Mouse (Mus musculus) adrenal gland, adult 18-20 months (tissue): ENCODE measurements around the gene Cenpe. TPM values are rescaled to one million over a fixed set of nuclear protein-coding genes. Genes with fewer than 3 reads are reported as not detected.

Source experiments
- DNase-seq, 2 experiments: peaks; one replicate each; pipeline ENCODE4 v3.0.0; 2021 to 2022; ENCODE audit warnings: low spot score in 2 of 2
- total RNA-seq, 2 experiments: library from RNA; stranded (reverse); gene quantifications; 1 replicate in 1 of 2; 2 replicates in 1 of 2; pipeline ENCODE4 v1.2.3; 2021

The Cenpe gene
- total RNA-seq, 2 experiments from 2014 or later: 1.0 to 2.4 TPM

DNA sequence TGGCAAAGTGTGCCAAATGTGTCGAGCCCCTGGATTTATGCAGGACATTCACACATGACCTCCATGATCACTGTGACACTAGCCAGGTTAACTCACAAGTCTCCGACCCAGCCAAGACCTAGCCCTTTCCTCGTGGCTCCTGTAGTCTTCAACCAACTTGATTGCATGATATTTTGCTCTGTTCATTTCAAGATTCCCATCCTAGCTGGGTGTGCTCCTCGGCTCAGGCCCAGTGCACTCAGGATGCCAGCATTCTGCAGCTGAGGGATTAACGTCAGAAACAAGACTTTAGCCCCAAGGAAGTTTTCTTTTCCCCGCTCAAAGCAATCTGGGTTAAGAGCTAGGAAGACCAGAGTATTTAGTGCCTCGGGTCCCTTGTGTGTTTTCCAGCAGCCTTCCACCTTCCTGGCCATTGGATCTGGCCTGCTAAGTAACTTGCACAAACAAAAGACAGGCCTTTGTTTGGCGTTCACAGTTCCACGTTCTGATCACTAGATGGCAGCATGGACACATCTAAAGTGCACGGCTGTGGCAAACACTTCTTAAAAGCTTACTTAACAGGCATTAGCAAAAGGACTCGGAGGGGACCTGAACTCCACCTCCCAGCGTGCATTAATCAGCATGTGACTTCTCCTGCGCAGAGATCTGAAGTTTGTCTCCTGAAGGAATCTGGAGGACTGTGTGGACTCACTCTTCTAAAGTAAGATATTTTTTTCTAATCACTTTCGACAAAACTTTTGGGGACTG is 68.5 kb downstream of the Cenpe start, which contains the start of gene Bdh2:
TSS of gene Bdh2 (plus strand) at position 553 of the 747 bp plus-strand sequence.
- DNase-seq: peak; percentile 51 to 58

- no peak for DNase-seq
Observed at GRCm38 (mm10) chr3:135281701-135282100, 69.4 kb downstream of the Cenpe start.

GRCm38 (mm10) chr3:135285256-135285655 is 72.9 kb downstream of the Cenpe start:
- DNase-seq: no peak

GRCm38 (mm10) chr3:135285807-135286206 is 73.5 kb downstream of the Cenpe start:
- no peak for DNase-seq

DNA sequence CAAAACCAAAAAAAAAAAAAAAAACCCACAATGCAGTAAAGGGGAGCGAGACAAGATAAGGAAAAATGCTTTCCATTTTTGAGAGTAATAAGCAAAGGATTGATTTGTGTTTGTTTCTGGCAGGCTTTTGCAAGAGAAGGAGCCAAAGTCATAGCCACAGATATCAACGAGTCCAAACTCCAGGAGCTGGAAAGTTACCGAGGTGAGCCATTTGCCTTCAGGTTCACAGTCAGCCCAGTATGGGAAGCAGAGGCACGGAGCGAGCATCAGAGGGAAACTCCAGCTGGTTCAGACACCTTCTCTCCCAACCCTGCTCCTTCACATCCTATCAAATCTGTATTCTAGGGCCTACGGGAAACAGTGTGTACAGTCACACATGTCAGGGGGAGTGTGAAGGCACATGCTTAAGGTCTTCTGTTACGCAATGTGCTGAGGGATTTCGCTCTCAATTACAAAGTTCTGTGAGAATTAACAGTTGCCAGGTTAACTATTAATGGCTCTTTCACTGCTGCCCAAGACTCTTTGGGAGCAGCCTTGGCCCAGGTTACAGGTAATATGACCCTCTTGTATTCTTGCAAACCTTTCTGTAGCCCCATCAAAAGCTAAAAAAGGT is 75.9 kb downstream of the Cenpe start:
- DNase-seq: no peak

DNA sequence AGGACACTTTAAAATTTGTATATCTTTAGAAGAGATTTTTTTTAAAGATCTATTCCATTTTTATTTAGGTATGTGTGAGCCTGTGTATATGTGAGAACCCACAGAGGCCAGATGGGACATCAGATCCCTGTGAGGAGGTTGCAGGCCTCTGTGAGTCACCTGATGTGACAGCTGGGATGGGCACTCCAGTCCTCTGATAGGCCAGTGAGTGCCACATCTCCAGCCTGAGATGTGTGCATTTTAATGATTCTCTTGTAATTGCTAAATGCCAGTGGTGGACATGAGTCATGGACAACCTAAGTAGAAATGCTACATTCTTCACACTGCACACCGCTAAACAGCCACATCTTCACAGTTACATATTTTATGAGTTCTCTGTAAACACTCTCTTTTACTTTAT is 76.8 kb downstream of the Cenpe start:
- no peak for DNase-seq

- DNase-seq: peak; percentile 37 to 40
Observed at GRCm38 (mm10) chr3:135290249-135290894, 78.0 kb downstream of the Cenpe start.

DNA sequence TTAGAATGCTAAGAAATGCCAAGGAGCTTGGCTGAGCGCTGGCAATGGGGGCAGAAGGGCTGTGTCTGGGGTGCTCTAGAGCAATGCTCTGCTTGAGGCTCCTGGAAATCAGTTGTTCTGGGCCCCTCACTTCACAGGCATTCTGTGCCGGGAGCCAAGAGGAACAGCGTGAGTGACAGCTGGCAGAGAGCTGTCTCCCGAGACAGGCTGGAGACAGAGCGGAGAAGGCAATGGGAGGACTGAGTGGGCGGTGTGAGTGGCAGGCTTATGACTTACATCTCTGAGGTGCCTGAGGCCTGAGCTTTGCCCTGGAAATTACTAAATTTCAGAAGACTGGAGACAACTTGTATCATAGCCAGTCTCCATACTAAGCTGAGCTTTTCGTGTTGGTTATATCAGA is 81.4 kb downstream of the Cenpe start:
- DNase-seq: no peak

- DNase-seq: no peak
Observed at GRCm38 (mm10) chr3:135295559-135295958, 83.2 kb downstream of the Cenpe start.

GRCm38 (mm10) chr3:135298560-135298959 is 86.2 kb downstream of the Cenpe start:
- peak; percentile 34 to 58 for DNase-seq

- no peak for DNase-seq
Observed at GRCm38 (mm10) chr3:135300081-135300480, 87.7 kb downstream of the Cenpe start.

DNA sequence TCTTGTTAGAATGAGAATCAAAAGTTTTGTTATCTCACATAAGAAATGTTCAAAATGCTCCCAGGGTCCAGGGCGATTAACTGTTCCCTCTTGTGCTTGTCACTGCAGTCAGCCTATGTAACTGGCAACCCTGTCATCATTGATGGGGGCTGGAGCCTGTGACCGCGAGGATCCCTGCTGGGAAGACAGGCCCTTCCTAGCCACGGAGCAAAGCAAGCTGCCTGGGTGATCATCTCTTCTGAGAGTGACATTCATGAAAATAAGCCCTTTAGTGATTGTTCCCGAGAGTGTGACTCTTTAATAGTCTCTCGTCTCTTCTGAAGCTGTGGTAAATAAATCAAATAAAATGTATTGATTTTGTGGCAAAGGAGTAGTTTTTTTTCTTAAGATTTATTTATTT is 91.7 kb downstream of the Cenpe start:
- DNase-seq: no peak

DNA sequence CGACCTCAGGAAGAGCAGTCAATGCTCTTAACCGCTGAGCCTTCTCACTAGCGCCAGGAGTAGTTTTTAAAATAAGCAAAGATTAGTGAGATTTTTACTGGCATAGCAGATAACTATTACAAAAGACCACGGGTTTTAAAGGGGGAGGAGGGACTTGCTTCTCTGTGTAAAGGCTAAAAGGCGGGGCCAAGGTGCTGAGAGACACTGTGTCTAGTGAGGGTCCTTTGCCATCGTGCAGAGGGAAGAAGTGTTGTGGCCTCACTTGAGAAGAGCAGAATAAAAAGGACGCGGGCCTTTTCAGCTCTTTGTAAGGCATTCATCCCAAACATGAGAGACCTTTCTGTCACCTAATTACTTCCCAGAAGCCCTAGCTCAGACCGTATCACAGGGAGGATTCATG is 92.2 kb downstream of the Cenpe start:
- no peak for DNase-seq

GRCm38 (mm10) chr3:135307411-135308259 is 95.3 kb downstream of the Cenpe start, which contains the start of gene Slc9b2:
TSS of gene Slc9b2 (plus strand) at chr3:135307700.
- DNase-seq: no peak

GRCm38 (mm10) chr3:135312916-135313491 is 100.7 kb downstream of the Cenpe start:
- DNase-seq: no peak

DNA sequence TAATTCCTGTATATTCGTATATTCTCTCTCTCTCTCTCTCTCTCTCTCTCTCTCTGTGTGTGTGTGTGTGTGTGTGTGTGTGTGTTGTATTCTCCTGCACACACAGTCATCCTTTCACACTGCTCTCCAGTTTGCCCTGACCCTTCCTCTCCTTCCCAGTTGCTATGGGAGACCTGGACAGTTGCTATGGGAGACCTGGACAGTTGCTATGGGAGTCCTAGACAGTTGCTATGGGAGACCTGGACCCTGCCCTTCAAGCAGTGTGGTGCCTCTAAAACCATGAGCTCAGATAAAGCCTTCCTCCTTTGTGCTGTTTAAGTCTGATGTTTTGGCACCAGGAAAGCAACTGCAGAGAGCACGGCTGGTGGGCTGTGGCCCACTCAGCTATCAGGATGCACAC is 101.4 kb downstream of the Cenpe start:
- DNase-seq: no peak

DNA sequence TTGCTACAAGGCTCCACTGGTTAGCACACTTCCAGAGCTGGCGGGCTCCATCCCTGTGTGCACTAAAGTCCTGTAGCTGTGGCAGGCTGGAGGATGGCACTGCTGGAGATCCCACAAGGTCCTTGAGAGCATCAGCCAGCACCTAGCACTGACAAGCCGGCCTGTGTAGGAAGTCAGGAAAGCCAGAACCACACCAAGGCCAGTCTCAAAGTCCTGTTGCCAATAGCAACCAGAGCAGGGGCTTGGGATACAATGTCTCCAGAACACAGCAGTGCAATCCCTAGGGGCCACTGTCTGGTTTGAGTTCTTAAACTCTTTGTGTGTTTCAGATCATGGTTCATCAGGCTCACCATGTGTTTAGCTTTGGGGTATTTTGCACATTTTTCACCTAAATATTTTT is 102.5 kb downstream of the Cenpe start:
- DNase-seq: no peak

DNA sequence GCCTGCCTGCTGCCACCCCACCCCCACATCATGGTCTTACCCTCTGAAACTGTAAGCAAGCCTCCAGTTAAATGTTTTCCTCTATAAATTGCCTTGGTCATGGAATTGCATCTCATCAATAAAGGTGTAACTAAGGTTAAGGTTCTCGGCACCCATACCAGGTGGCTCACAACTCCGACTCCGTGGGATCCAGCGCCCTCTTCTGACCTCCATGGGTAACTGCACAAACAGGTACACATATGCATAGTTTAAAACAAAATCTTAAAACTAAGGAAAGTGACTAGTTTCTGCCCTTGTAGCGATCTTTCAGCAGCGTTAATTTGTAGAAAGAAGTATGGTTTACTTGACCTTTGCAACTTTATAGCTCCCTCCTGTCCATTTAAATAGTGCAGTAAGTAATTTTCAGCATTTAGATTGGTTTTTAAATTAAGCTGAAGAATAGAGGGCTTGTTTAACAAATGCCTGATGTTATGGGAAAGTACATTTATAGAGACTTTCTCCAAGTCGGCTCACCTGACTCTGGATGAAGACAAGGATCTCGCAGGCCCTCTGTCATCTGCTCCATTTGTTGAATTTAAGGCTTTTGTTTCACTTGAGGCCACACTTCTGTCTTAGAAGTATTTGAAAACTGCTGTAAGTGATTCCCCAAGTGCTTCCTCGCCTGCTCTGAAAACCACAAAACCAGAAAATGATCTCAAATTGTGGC is 103.5 kb downstream of the Cenpe start:
- no peak for DNase-seq

DNA sequence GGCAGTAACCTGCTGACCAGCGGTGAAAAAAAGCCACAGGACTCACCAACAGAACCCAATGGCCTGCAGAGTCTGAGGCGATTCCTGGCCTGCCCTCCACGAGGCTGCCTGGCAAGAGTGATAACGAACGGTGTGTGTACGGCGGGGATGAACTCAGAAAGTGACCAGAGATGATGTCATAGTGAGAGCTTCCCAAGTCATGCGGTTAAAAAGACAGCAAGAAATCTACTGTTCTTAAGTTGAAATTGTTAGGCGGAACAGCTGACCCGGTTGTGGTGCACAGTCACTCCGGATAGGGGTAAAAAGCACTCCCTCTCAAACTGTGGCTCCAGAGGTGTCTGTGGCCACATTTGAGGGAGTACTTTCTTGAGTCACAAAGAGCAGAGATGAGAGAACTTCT is 106.0 kb downstream of the Cenpe start:
- no peak for DNase-seq
